Mouse (Mus musculus) adrenal gland, postnatal 4 days (tissue): ENCODE data around the gene Olfr111. TPM values are rescaled to one million over a fixed set of nuclear protein-coding genes. Genes with fewer than 3 reads are reported as not detected.
"Not testable (repeated sequence)": the region's sequence is repeated elsewhere in the genome, so short reads cannot be mapped to it uniquely, and the experiment has no call there.

ENCODE experiments used
- DNase-seq, 2 experiments: peaks; one replicate each; pipeline ENCODE4 v3.0.0; 2021 to 2022; ENCODE audit warnings: low spot score in 2 of 2, mixed read lengths in 2 of 2
- long read RNA-seq, 2 experiments: library from polyadenylated mRNA; stranded (forward); transcript quantifications; one replicate each; pipeline ENCODE4 v2.0.0; 2021
- total RNA-seq, 2 experiments: library from RNA; stranded (reverse); gene quantifications; 2 replicates each; pipeline ENCODE4 v1.2.3; 2021

The Olfr111 gene
- not detected for total RNA-seq
- long read RNA-seq, experiment 1: 0 reads
- long read RNA-seq, experiment 2: 0 reads

- DNase-seq: no peak
Observed at GRCm38 (mm10) chr17:37507730-37508129, at the start of gene Olfr111. TSS of gene Olfr111 (plus strand) at chr17:37508030.

DNA sequence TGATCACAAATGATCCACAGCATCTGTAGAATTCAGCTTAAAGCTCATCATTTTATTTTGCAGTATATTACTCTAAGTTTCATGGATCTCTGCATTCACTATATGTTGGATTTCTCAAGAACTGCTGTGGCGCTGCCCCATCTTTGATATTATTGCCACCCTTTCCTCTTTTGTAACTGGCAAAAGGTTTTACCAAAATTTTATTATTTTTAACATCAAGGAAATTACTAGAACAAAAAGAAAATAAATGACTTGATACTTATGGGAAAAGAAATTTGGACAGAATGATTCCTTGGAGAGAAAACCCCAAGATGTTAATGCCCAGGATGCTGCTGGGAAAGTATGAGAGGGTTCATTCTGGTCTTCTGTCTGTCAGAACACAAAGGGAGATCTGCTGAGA, 49.2 kb upstream of the Olfr111 start, which contains the start of gene Olfr109:
TSS of gene Olfr109 (plus strand) at position 301 of the 400 bp plus-strand sequence.
- no peak for DNase-seq

GRCm38 (mm10) chr17:37483452-37483851, 24.4 kb upstream of the Olfr111 start, which contains the start of gene H2-M2:
TSS of gene H2-M2 (minus strand) at chr17:37483552.
- no peak for DNase-seq

GRCm38 (mm10) chr17:37491930-37492518, 15.8 kb upstream of the Olfr111 start, which contains the start of gene Olfr110:
TSS of gene Olfr110 (plus strand) at chr17:37492468.
- no peak for DNase-seq

- DNase-seq: not testable (repeated sequence)
Observed at GRCm38 (mm10) chr17:37524612-37525011, 16.8 kb downstream of the Olfr111 start.

DNA sequence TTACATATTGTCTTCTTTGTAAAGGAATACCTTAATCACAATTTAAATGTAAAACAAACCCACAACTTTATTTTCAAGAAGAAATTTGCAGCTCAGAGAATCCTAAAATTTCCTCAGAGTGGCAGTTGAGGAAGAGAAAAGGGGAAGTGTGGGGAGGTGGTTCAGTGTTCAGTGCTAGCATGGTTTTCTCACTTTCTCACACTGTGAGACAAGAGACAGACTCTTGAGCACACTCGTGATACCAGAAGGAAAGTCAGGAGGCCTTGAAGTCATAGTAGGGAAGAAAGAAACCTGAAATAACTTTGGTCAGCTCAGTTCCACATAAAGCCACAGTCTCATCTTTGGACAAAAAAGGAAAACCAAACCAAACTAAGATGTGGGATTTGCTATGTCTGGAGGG, 17.6 kb downstream of the Olfr111 start:
- DNase-seq: not testable (repeated sequence)

- DNase-seq: no peak
Observed at GRCm38 (mm10) chr17:37535173-37535572, 27.3 kb downstream of the Olfr111 start.

DNA sequence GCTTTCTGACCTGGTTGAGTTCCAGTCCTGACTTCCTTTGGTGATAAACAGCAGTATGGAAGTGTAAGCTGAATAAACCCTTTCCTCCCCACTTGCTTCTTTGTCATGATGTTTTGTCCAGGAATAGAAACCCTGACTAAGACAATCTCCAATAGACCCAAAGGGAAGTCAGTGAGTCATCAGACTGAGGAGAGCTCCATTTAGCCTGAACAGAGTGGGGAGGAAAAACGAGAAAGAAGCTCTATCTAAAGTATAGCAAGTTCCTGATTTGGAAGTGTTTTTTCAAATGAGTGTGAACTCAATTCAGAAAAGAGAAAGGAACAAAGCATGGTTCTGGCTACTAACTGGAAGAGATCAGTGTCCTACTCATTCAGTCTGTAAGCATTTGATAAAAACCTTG, 30.6 kb downstream of the Olfr111 start:
- not testable (repeated sequence) for DNase-seq

GRCm38 (mm10) chr17:37541454-37542119, 33.8 kb downstream of the Olfr111 start:
- no peak for DNase-seq

DNA sequence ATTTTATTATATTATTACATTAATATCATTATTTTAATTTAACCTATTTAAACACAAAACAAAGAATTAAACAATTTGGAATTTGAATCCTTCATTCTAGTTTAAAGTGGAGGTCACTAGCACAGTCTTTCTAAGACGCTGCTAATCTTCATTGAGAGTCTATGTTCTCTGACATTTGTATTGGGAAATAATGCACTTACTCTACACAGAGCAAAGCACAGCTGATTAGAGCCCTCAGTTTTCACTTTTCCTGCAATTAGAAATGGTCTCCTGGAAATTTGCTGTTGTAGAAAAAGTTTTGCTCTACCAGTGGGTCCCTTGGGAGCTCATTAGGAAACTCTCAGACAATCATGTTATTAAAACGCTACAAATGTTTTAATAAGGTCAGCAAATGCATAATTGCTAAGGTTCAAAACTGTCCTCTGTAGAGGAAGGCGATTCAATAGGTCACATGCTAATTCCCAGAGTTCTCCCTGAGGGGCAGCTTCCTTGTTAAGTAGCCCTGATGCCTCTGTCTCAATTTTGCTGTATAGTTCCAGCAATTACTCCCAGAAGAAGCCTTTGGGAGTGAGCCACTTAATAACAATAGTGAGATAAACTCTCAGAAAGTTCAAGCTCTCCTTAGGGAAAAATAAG, 36.1 kb downstream of the Olfr111 start:
- no peak for DNase-seq

DNA sequence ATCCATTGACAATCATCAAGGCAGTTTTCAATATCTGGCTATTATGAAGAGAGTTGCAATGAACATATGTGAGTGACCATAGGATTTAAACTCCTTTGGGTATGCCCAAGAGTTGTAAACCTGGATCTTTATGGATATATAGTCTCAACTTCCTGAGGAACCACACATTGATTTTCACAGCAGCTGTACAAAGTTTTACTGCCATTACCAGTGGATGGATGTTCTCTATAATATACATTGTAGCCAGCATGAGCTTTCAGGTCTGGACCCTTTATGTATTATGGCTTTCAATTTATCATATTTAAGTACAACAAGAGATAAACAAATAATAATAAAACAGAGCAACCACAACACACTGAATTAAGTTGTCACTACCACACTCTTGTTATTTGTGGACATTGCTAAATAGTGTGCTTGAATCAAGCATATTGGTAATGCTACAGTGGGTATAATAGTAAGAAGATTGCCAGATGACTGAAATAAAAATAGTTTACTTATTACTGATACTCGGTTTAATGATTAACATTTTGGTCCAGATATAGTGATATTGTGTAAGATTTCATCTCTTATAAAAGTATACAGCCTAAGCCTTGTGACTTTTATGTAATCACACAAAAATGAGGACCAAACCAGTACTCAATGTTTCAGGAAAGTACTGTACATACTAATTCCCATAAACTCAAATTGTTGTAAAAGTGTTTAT, 51.2 kb downstream of the Olfr111 start:
- no peak for DNase-seq

DNA sequence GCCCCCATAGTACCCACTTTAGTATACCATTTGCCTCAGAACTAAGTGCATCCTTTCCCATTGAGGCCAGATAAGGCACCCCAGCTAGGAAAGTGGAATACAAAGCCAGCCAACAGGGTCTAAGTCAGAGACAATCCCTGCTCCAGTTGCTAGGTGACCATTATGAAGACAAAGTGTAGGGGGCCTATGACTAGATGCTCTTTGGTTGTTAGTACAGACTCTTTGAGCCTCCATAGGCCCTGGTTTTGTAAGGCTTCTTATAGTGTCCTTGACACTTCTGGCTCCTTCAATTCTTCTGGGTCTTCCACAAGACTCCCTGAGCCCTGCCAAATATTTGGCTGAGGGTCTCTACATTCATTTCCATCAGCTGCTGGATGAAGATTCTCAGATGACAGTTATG, 61.5 kb downstream of the Olfr111 start, which contains the start of gene Olfr112:
TSS of gene Olfr112 (minus strand) at position 101 of the 400 bp plus-strand sequence.
- DNase-seq: no peak

GRCm38 (mm10) chr17:37577563-37577962, 69.7 kb downstream of the Olfr111 start, which contains the start of gene Olfr113:
TSS of gene Olfr113 (minus strand) at chr17:37577663.
- DNase-seq: no peak

Other genes with a start within 250 kb of the Olfr111 start
- gene Olfr98, start 244.3 kb upstream of the Olfr111 start, total RNA-seq: not detected
- 1 to 10 TPM; 4.3 to 5.6 TPM for gene H2-M3, start 237.8 kb upstream of the Olfr111 start, total RNA-seq
- gene Olfr99, start 224.6 kb upstream of the Olfr111 start, total RNA-seq: not detected
- not detected for gene Olfr101, start 203.7 kb upstream of the Olfr111 start, total RNA-seq
- gene Olfr102, start 191.0 kb upstream of the Olfr111 start, total RNA-seq: not detected
- gene Olfr103, start 168.3 kb upstream of the Olfr111 start, total RNA-seq: not detected
- gene Olfr104-ps, start 148.4 kb upstream of the Olfr111 start, total RNA-seq: not detected
- gene Olfr105-ps, start 129.0 kb upstream of the Olfr111 start, total RNA-seq: not detected
- gene Olfr106-ps, start 117.6 kb upstream of the Olfr111 start, total RNA-seq: not detected
- not detected for gene Olfr107, start 108.8 kb upstream of the Olfr111 start, total RNA-seq
- gene Olfr108, start 62.5 kb upstream of the Olfr111 start, total RNA-seq: not detected
- gene Olfr109, start 49.1 kb upstream of the Olfr111 start, total RNA-seq: not detected
- gene H2-M2, start 24.5 kb upstream of the Olfr111 start, total RNA-seq: under 1 TPM in 1 of 2 experiments, not detected in 1; 0.20 TPM
- not detected for gene Olfr110, start 15.6 kb upstream of the Olfr111 start, total RNA-seq
- gene Olfr112, start 61.4 kb downstream of the Olfr111 start, total RNA-seq: not detected
- not detected for gene Olfr113, start 69.6 kb downstream of the Olfr111 start, total RNA-seq
- not detected for gene Olfr114, start 84.7 kb downstream of the Olfr111 start, total RNA-seq
- not detected for gene Olfr115, start 119.1 kb downstream of the Olfr111 start, total RNA-seq
- gene Olfr116, start 119.2 kb downstream of the Olfr111 start, total RNA-seq: not detected
- gene Olfr117, start 155.8 kb downstream of the Olfr111 start, total RNA-seq: not detected
- gene Olfr118, start 159.0 kb downstream of the Olfr111 start, total RNA-seq: not detected
- gene Olfr119, start 188.5 kb downstream of the Olfr111 start, total RNA-seq: not detected
- not detected for gene Olfr120, start 213.8 kb downstream of the Olfr111 start, total RNA-seq
- gene Olfr121, start 240.8 kb downstream of the Olfr111 start, total RNA-seq: not detected